Comparison of ENCODE assay signal across 8 mouse cellular contexts in genomic region chr13:67451172-67452020, GRCm38 (mm10). TPM values are rescaled to one million over a fixed set of nuclear protein-coding genes. Genes with fewer than 3 reads are reported as not detected.
A peak's percentile ranks its signal among the peaks of the same experiment; 100 is the strongest.
DNase-seq lines count a peak whose midpoint lies in the region; ATAC-seq and TF ChIP-seq lines count a peak whose summit lies in the region.

TSS of gene Zfp874a (minus strand) at chr13:67451624.

- POLR2A ChIA-PET in Patski (lab: Charles Lee): interaction anchor here (1.8 kb wide), 1 partner anchor 32 kb away, joined by 11 read pairs; the partner anchor contains the start of gene Zfp874b

- peak within 1 kb of the TSS; percentile 53 for H3K4me3 ChIP-seq in hindbrain, embryonic 14.5 days (replicated peaks; ENCODE audit: low read length)

- H3K27me3 ChIP-seq in Patski: no peaks in the 10 kb centered on the region
- H3K27me3 ChIP-seq in hindbrain, embryonic 14.5 days (ENCODE audit: control insufficient read depth, insufficient read depth, low read length): no peaks in the 10 kb centered on the region

- TF ChIP-seq CTCF in Patski (IDR thresholded peaks at IDR 0.05): no peak

- no peaks in the 10 kb centered on the region for H3K9me3 ChIP-seq in hindbrain, embryonic 14.5 days (ENCODE audit: control insufficient read depth, low read length)

- WGBS in hindbrain, embryonic 14.5 days: 2% methylated on average over 20 of the region's 20 CpGs

- peak within 1 kb of the TSS; percentile 77 for H3K4me2 ChIP-seq in hindbrain, embryonic 14.5 days (replicated peaks)

- peak; percentile 97 for ATAC-seq in Patski
- ATAC-seq in hindbrain, embryonic 14.5 days (ENCODE audit: low FRiP score): peak; percentile 97

- no peak within 1 kb of the TSS for H3K27ac ChIP-seq in hindbrain, embryonic 14.5 days

- in situ Hi-C loops in Patski (cut with MboI; ENCODE audit: low pct_unique_long_range_greater_than_20kb): no loop called here

- CTCF ChIA-PET in Patski (lab: Charles Lee): interaction anchor here (2.3 kb wide), 1 partner anchor 32 kb away, joined by 10 read pairs; no protein-coding TSS in a partner anchor

- peak; percentile 49 for DNase-seq in Patski (ENCODE audit: low read depth, low spot score)
- peak; percentile 90 to 93 for DNase-seq in cerebellum, postnatal 25 days
- DNase-seq in frontal cortex, postnatal 25 days (ENCODE audit: low spot score in 2 of 2): peak; percentile 80 to 84
- DNase-seq in hindbrain, embryonic 14.5 days (ENCODE audit: low spot score): peak; percentile 93
- peak; percentile 87 to 91 for DNase-seq in layer of hippocampus, postnatal 36 days
- peak; percentile 98 for DNase-seq in lung, postnatal 36 days
- DNase-seq in retina, postnatal 1 day: peak; percentile 89
- peak; percentile 87 to 88 for DNase-seq in urinary bladder, adult 18-20 months (ENCODE audit: low spot score in 2 of 2)

- H3K9ac ChIP-seq in hindbrain, embryonic 14.5 days: peak within 1 kb of the TSS; percentile 55

- H3K4me1 ChIP-seq in hindbrain, embryonic 14.5 days (replicated peaks; ENCODE audit: control insufficient read depth, insufficient read depth, low read length): no peaks in the 10 kb centered on the region; the same call in 1 of the 2 replicates

- H3K36me3 ChIP-seq in hindbrain, embryonic 14.5 days (replicated peaks; ENCODE audit: control insufficient read depth, insufficient read depth): peaks cover 7% of the 10 kb centered on the region; the same call in 1 of the 2 replicates

RNA-seq across cellular contexts. Expression of gene Zfp874a, which starts in this region (rescaled TPM):
- 11.3 TPM for polyA plus RNA-seq in Patski (2021)
- polyA plus RNA-seq in hindbrain, embryonic 14.5 days (2014; fragmentation: Nextera tagmentation; extraction: Ambion mirVana): 6.9 and 8.0 TPM in 2 replicates
- total RNA-seq in layer of hippocampus, postnatal 36 days (2021): 10 to 100 TPM; 14.3 to 15.7 TPM
